Mouse (Mus musculus) heart, postnatal 0 days (tissue): ENCODE measurements around the gene Sprr2a3.
"Not testable (repeated sequence)": the region's sequence is repeated elsewhere in the genome, so short reads cannot be mapped to it uniquely, and the experiment has no call there.

ENCODE experiments used
- CTCF ChIP-seq: IDR thresholded peaks from 2 replicates; pipeline ENCODE4 v1.5.1; 2016; ENCODE audit warnings: antibody characterized with exemption, control low read depth, low read depth
- EP300 ChIP-seq: IDR thresholded peaks from 2 replicates; pipeline ENCODE4 v1.6.1; 2016; ENCODE audit warnings: antibody characterized with exemption, low read depth

- not testable (repeated sequence) for TF ChIP-seq EP300, CTCF
Observed at GRCm38 (mm10) chr3:92250450-92250849, 34.8 kb upstream of the Sprr2a3 start.
